Comparison of ENCODE assay signal across 8 mouse cellular contexts in genomic region chr14:124675142-124675653, GRCm38 (mm10). TPM values are rescaled to one million over a fixed set of nuclear protein-coding genes. Genes with fewer than 3 reads are reported as not detected.
A peak's percentile ranks its signal among the peaks of the same experiment; 100 is the strongest.
DNase-seq lines count a peak whose midpoint lies in the region; ATAC-seq and TF ChIP-seq lines count a peak whose summit lies in the region.

No protein-coding gene starts in this region.

- peak overlapping the region; percentile 37; the same call in 1 of the 2 replicates for H3K9ac ChIP-seq in kidney, embryonic 14.5 days (ENCODE audit: low read depth, low read length)
- peak overlapping the region; percentile 60 for H3K9ac ChIP-seq in heart, embryonic 12.5 days
- H3K9ac ChIP-seq in midbrain, embryonic 15.5 days, result peak overlapping the region; percentile 59

- peak overlapping the region; percentile 50 for H3K4me2 ChIP-seq in kidney, embryonic 14.5 days (replicated peaks; ENCODE audit: low read depth, low read length)
- peak overlapping the region; percentile 86 for H3K4me2 ChIP-seq in heart, embryonic 12.5 days
- peak overlapping the region; percentile 70 for H3K4me2 ChIP-seq in midbrain, embryonic 15.5 days

- peak; percentile 80 for ATAC-seq in kidney, embryonic 14.5 days (ENCODE audit: low FRiP score, low TSS enrichment)
- peak; percentile 55; the same call in 1 of the 2 replicates for ATAC-seq in heart, embryonic 12.5 days (ENCODE audit: insufficient number of reproducible peaks, low FRiP score)
- peak; percentile 53 for ATAC-seq in midbrain, embryonic 15.5 days (replicated peaks)

- H3K4me3 ChIP-seq in kidney, embryonic 14.5 days (ENCODE audit: low read length), result peak overlapping the region; percentile 31
- H3K4me3 ChIP-seq in cerebellum, adult 2 months (replicated peaks; ENCODE audit: insufficient read depth, low read depth, low read length), result peak overlapping the region; percentile 94
- H3K4me3 ChIP-seq in heart, embryonic 12.5 days, result peak overlapping the region; percentile 52
- peak overlapping the region; percentile 48 for H3K4me3 ChIP-seq in midbrain, embryonic 15.5 days

- H3K9me3 ChIP-seq in kidney, embryonic 14.5 days (ENCODE audit: control insufficient read depth, low read length), result no peaks in the 10 kb centered on the region
- no peaks in the 10 kb centered on the region for H3K9me3 ChIP-seq in heart, embryonic 12.5 days (replicated peaks)
- H3K9me3 ChIP-seq in midbrain, embryonic 15.5 days, result no peaks in the 10 kb centered on the region

- H3K27me3 ChIP-seq in kidney, embryonic 14.5 days (ENCODE audit: control insufficient read depth, insufficient read depth, low read length), result peaks cover 20% of the 10 kb centered on the region
- no peaks in the 10 kb centered on the region for H3K27me3 ChIP-seq in cerebellum, adult 2 months (ENCODE audit: control insufficient read depth, insufficient read depth, low read length)
- H3K27me3 ChIP-seq in heart, embryonic 12.5 days (replicated peaks), result peaks cover 12% of the 10 kb centered on the region; the same call in 1 of the 2 replicates
- H3K27me3 ChIP-seq in midbrain, embryonic 15.5 days (replicated peaks), result no peaks in the 10 kb centered on the region

- H3K27ac ChIP-seq in kidney, embryonic 14.5 days (ENCODE audit: low read depth, low read length), result no peak overlapping the region
- peak overlapping the region; percentile 93 for H3K27ac ChIP-seq in cerebellum, adult 2 months (ENCODE audit: insufficient read depth, low read length)
- no peak overlapping the region for H3K27ac ChIP-seq in heart, embryonic 12.5 days (ENCODE audit: poor library complexity, severe bottlenecking)
- peak overlapping the region; percentile 74; the same call in 1 of the 2 replicates for H3K27ac ChIP-seq in midbrain, embryonic 15.5 days

- 3% methylated on average over 21 of the region's 21 CpGs for WGBS in kidney, embryonic 14.5 days
- under 1% methylated on average over 21 of the region's 21 CpGs for WGBS in cerebellum, adult 2 months
- WGBS in heart, embryonic 12.5 days, result 3% methylated on average over 21 of the region's 21 CpGs
- WGBS in midbrain, embryonic 15.5 days, result under 1% methylated on average over 21 of the region's 21 CpGs

- peaks cover 3% of the 10 kb centered on the region; the same call in 1 of the 2 replicates for H3K4me1 ChIP-seq in kidney, embryonic 14.5 days (ENCODE audit: control insufficient read depth, insufficient read depth, low read length)
- no peaks in the 10 kb centered on the region; the same call in 1 of the 2 replicates for H3K4me1 ChIP-seq in cerebellum, adult 2 months (ENCODE audit: control insufficient read depth, insufficient read depth, low read length)
- H3K4me1 ChIP-seq in heart, embryonic 12.5 days (replicated peaks), result peaks cover 9% of the 10 kb centered on the region
- peaks cover 15% of the 10 kb centered on the region for H3K4me1 ChIP-seq in midbrain, embryonic 15.5 days

- H3K36me3 ChIP-seq in kidney, embryonic 14.5 days (ENCODE audit: control insufficient read depth, insufficient read depth, low read length), result no peaks in the 10 kb centered on the region
- H3K36me3 ChIP-seq in heart, embryonic 12.5 days, result no peaks in the 10 kb centered on the region
- H3K36me3 ChIP-seq in midbrain, embryonic 15.5 days (replicated peaks), result no peaks in the 10 kb centered on the region

- 0 out of 2 replicates have a peak, but pooled peaks have one; percentile 3 for TF ChIP-seq CTCF in cerebellum, adult 2 months (IDR thresholded peaks at IDR 0.05; ENCODE audit: borderline replicate concordance, insufficient read depth, low read depth, low read length)

- no peak for TF ChIP-seq POLR2A in cerebellum, adult 2 months (IDR thresholded peaks at IDR 0.05; ENCODE audit: borderline replicate concordance, insufficient read depth, low read length)

- no peak for DNase-seq in kidney, adult 18-20 months
- peak; percentile 73 to 78 for DNase-seq in cerebellum, adult 2 months
- DNase-seq in layer of hippocampus, postnatal 36 days, result peak; percentile 40 to 46
- DNase-seq in yolk sac, embryonic 10.5 days (ENCODE audit: low spot score), result no peak
- no peak for DNase-seq in gastrocnemius, postnatal 14 days

- intact Hi-C loops in gastrocnemius, postnatal 14 days (cut with DNase I; ENCODE audit: low total_unique reads), result no loop called here

RNA-seq across cellular contexts. Expression of gene Fgf14, which starts 1.7 kb away (rescaled TPM):
- polyA plus RNA-seq in kidney, embryonic 14.5 days (2014; fragmentation: Nextera tagmentation; extraction: Ambion mirVana), result 0.12 TPM in 1 of 2 replicates, not detected in the other
- polyA plus RNA-seq in cerebellum, adult 2 months (2012; rRNA removed), result 32.5 and 41.1 TPM in 2 replicates
- 1.6 TPM in 2 replicates for polyA plus RNA-seq in heart, embryonic 12.5 days (2016; fragmentation: Nextera tagmentation; extraction: Ambion mirVana)
- total RNA-seq in layer of hippocampus, postnatal 36 days (2021), result 10 to 100 TPM; 37.6 to 38.2 TPM
- 26.0 and 30.9 TPM in 2 replicates for polyA plus RNA-seq in midbrain, embryonic 15.5 days (2015; fragmentation: Nextera tagmentation; extraction: Ambion mirVana)
- not detected for total RNA-seq in gastrocnemius, postnatal 14 days (2021)

Comparison
In these comparisons a context has a peak if more than half of its experiments do, and no peak if none do; other contexts are left out.
1. H3K27ac ChIP-seq: peak in cerebellum, adult 2 months (single experiment) and midbrain, embryonic 15.5 days (single experiment); none in kidney, embryonic 14.5 days (single experiment) and heart, embryonic 12.5 days (single experiment).
2. H3K4me3 ChIP-seq: peak in every context shown above with its lines; median percentile 94 in cerebellum, adult 2 months; 52 in heart, embryonic 12.5 days; 48 in midbrain, embryonic 15.5 days; 31 in kidney, embryonic 14.5 days.
3. DNase-seq: peak in cerebellum, adult 2 months (2 of 2) and layer of hippocampus, postnatal 36 days (2 of 2); none in kidney, adult 18-20 months (single experiment), yolk sac, embryonic 10.5 days (single experiment) and gastrocnemius, postnatal 14 days (single experiment).
4. RNA of gene Fgf14, which starts 1.7 kb away (polyA plus RNA-seq): 32.5 to 41.1 TPM in cerebellum, adult 2 months and 26.0 to 30.9 TPM in midbrain, embryonic 15.5 days; 1.6 TPM in heart, embryonic 12.5 days and 0.12 TPM in kidney, embryonic 14.5 days; every median in the first group is over 10 times any median in the second.
5. Peak in every context shown above with its lines, with median percentiles within 50 percentile points of each other: ATAC-seq, H3K4me2 ChIP-seq and H3K9ac ChIP-seq.